Mouse (Mus musculus) layer of hippocampus, adult 18-20 months (tissue): ENCODE data around the gene Olfr910. TPM values are rescaled to one million over a fixed set of nuclear protein-coding genes. Genes with fewer than 3 reads are reported as not detected.

Experiments used
- DNase-seq, 2 experiments: peaks; one replicate each; pipeline ENCODE4 v3.0.0; 2022; ENCODE audit warnings: low spot score in 2 of 2
- long read RNA-seq: library from polyadenylated mRNA; stranded (forward); transcript quantifications from one replicate; pipeline ENCODE4 v2.0.0, GENCODE M21; 2021
- total RNA-seq, 2 experiments: library from RNA; stranded (reverse); gene quantifications; 2 replicates each; pipeline ENCODE4 v1.2.3; 2021

Gene Olfr910
- total RNA-seq: not detected
- long read RNA-seq: 0 reads

- no peak for DNase-seq
Measured at GRCm38 (mm10) chr9:38537549-38537948, at the start of gene Olfr910. Gene Olfr910 (plus strand): TSS chr9:38537849.

GRCm38 (mm10) chr9:38495501-38495900 is 42.1 kb upstream of the Olfr910 start, which contains the start of gene Olfr907:
Gene Olfr907 (plus strand): TSS chr9:38495801.
- no peak for DNase-seq

GRCm38 (mm10) chr9:38512353-38512752 is 25.3 kb upstream of the Olfr910 start:
- DNase-seq: no peak

GRCm38 (mm10) chr9:38521280-38521679 is 16.4 kb upstream of the Olfr910 start, which contains the start of gene Olfr911-ps1:
Gene Olfr911-ps1 (plus strand): TSS chr9:38521580.
- no peak for DNase-seq

- DNase-seq: no peak
Measured at GRCm38 (mm10) chr9:38579878-38580277, 42.2 kb downstream of the Olfr910 start, which contains the start of gene Olfr912. Gene Olfr912 (plus strand): TSS chr9:38580178.

Other genes starting within 250 kb of the Olfr910 start
- not detected for gene Olfr896-ps1, start 246.7 kb upstream of the Olfr910 start, total RNA-seq
- not detected for gene Olfr25, start 208.8 kb upstream of the Olfr910 start, total RNA-seq
- not detected for gene Olfr898, start 189.4 kb upstream of the Olfr910 start, total RNA-seq
- gene Olfr250, start 171.0 kb upstream of the Olfr910 start, total RNA-seq: not detected
- not detected for gene Olfr251, start 160.8 kb upstream of the Olfr910 start, total RNA-seq
- gene Olfr147, start 136.2 kb upstream of the Olfr910 start, total RNA-seq: not detected
- gene Olfr901, start 108.4 kb upstream of the Olfr910 start, total RNA-seq: not detected
- not detected for gene Olfr902, start 90.2 kb upstream of the Olfr910 start, total RNA-seq
- gene Olfr904, start 74.7 kb upstream of the Olfr910 start, total RNA-seq: not detected
- not detected for gene Olfr905, start 66.7 kb upstream of the Olfr910 start, total RNA-seq
- not detected for gene Olfr906, start 50.8 kb upstream of the Olfr910 start, total RNA-seq
- gene Olfr907, start 42.0 kb upstream of the Olfr910 start, total RNA-seq: not detected
- gene Olfr911-ps1, start 16.3 kb upstream of the Olfr910 start, total RNA-seq: not detected
- gene Olfr912, start 42.3 kb downstream of the Olfr910 start, total RNA-seq: not detected
- not detected for gene Olfr913, start 54.9 kb downstream of the Olfr910 start, total RNA-seq
- not detected for gene Olfr914, start 67.3 kb downstream of the Olfr910 start, total RNA-seq
- gene Olfr916, start 122.0 kb downstream of the Olfr910 start, total RNA-seq: not detected
- not detected for gene Olfr917, start 128.0 kb downstream of the Olfr910 start, total RNA-seq
- gene Olfr918, start 136.8 kb downstream of the Olfr910 start, total RNA-seq: not detected
- not detected for gene Olfr919, start 165.8 kb downstream of the Olfr910 start, total RNA-seq
- 10 to 100 TPM; 13.4 to 14.6 TPM for gene Vwa5a, start 180.4 kb downstream of the Olfr910 start, total RNA-seq
- gene Olfr920, start 214.4 kb downstream of the Olfr910 start, total RNA-seq: under 1 TPM; 0.12 to 0.15 TPM
- not detected for gene Olfr921, start 235.2 kb downstream of the Olfr910 start, total RNA-seq